Mouse (Mus musculus) cortical plate, adult 2 months (tissue): Measurements from ENCODE around the gene Bcr. TPM values are rescaled to one million over a fixed set of nuclear protein-coding genes. Genes with fewer than 3 reads are reported as not detected.

Experiments
- H3K27ac ChIP-seq: fragments of 200-500 bp; 2 replicates; pipeline ENCODE4 v1.5.1; 2012; ENCODE audit warnings: low read length, control low read depth, inconsistent platforms; ENCODE audit not compliant: insufficient read depth
- H3K4me1 ChIP-seq: fragments of 200-500 bp; 2 replicates; pipeline ENCODE4 v1.6.1; 2011; ENCODE audit warnings: low read length; ENCODE audit not compliant: control insufficient read depth, insufficient read depth
- H3K4me3 ChIP-seq: fragments of 200-500 bp; 2 replicates; pipeline ENCODE4 v1.5.1; 2011; ENCODE audit warnings: mild to moderate bottlenecking, low read length, control low read depth; ENCODE audit not compliant: insufficient read depth
- CTCF ChIP-seq: fragments of 200-500 bp; IDR thresholded peaks from 2 replicates; pipeline ENCODE4 v1.5.1; 2011; ENCODE audit warnings: mild to moderate bottlenecking, control low read depth, low read length; ENCODE audit not compliant: insufficient read depth; ENCODE audit errors: extremely low read depth
- POLR2A ChIP-seq: fragments of 200-500 bp; IDR thresholded peaks from 2 replicates; pipeline ENCODE4 v1.6.1; 2011; ENCODE audit warnings: mild to moderate bottlenecking, low read length, control low read depth; ENCODE audit not compliant: insufficient read depth; ENCODE audit errors: extremely low read depth
- polyA plus RNA-seq: library from polyadenylated mRNA; depleted of rRNA; stranded (reverse); fragments of >200 nt; gene quantifications from 2 replicates; pipeline ENCODE4 v1.2.3, GENCODE M21; 2012

Gene Bcr
- polyA plus RNA-seq, 1 experiment: 78.1 TPM

GRCm38 (mm10) chr10:75182151-75182774, 121.9 kb downstream of the Bcr start:
- Histone ChIP-seq H3K4me3 (no peak overlapping the region), H3K4me1 (no peaks in the 10 kb centered on the region), H3K27ac (no peak overlapping the region)
- no peak for TF ChIP-seq POLR2A
- peak; percentile 81 for TF ChIP-seq CTCF

GRCm38 (mm10) chr10:75184826-75185225, 124.4 kb downstream of the Bcr start:
- TF ChIP-seq POLR2A: no peak
- no peak for TF ChIP-seq CTCF
- no peaks in the 10 kb centered on the region for H3K4me1 ChIP-seq
- H3K27ac ChIP-seq: no peak overlapping the region
- H3K4me3 ChIP-seq: no peak overlapping the region

- no peak for TF ChIP-seq POLR2A
- no peak for TF ChIP-seq CTCF
- H3K27ac ChIP-seq: no peak overlapping the region
- no peaks in the 10 kb centered on the region for H3K4me1 ChIP-seq
- no peak overlapping the region for H3K4me3 ChIP-seq
These were observed 126.2 kb downstream of the Bcr start for GRCm38 (mm10) chr10:75186551-75186950.

GRCm38 (mm10) chr10:75187366-75188056, 127.1 kb downstream of the Bcr start:
- TF ChIP-seq CTCF: no peak
- no peak for TF ChIP-seq POLR2A
- H3K4me3 ChIP-seq: no peak overlapping the region
- H3K27ac ChIP-seq: no peak overlapping the region
- H3K4me1 ChIP-seq: no peaks in the 10 kb centered on the region

- Histone ChIP-seq H3K4me1 (no peaks in the 10 kb centered on the region), H3K4me3 (no peak overlapping the region), H3K27ac (no peak overlapping the region)
- no peak for TF ChIP-seq POLR2A
These were observed 131.3 kb downstream of the Bcr start for GRCm38 (mm10) chr10:75191647-75192046.

- Histone ChIP-seq H3K4me3 (no peak overlapping the region), H3K27ac (no peak overlapping the region), H3K4me1 (no peaks in the 10 kb centered on the region)
- TF ChIP-seq POLR2A (no peak), CTCF (no peak)
These were observed 137.4 kb downstream of the Bcr start for GRCm38 (mm10) chr10:75197817-75198216.

- TF ChIP-seq POLR2A (no peak), CTCF (no peak)
- no peaks in the 10 kb centered on the region for H3K4me1 ChIP-seq
These were observed 140.3 kb downstream of the Bcr start for GRCm38 (mm10) chr10:75200733-75201132.

GRCm38 (mm10) chr10:75206192-75206591, 145.8 kb downstream of the Bcr start:
- H3K4me3 ChIP-seq: no peak overlapping the region
- H3K4me1 ChIP-seq: no peaks in the 10 kb centered on the region
- TF ChIP-seq POLR2A: no peak
- no peak for TF ChIP-seq CTCF
- H3K27ac ChIP-seq: no peak overlapping the region

More at GRCm38 (mm10) chr10:75200733-75201132, 140.3 kb downstream of the Bcr start:
- no peak overlapping the region for H3K4me3 ChIP-seq
- no peak overlapping the region for H3K27ac ChIP-seq

- H3K27ac ChIP-seq: no peak overlapping the region
- H3K4me1 ChIP-seq: no peaks in the 10 kb centered on the region; the same call in 1 of the 2 replicates
- no peak overlapping the region for H3K4me3 ChIP-seq
- no peak for TF ChIP-seq CTCF
- no peak for TF ChIP-seq POLR2A
These were observed 150.4 kb downstream of the Bcr start for GRCm38 (mm10) chr10:75210841-75211240.

GRCm38 (mm10) chr10:75211807-75212645, 151.6 kb downstream of the Bcr start, which contains the start of gene Specc1l:
Gene Specc1l, plus strand, starts transcription at chr10:75212073.
- TF ChIP-seq POLR2A (peak; percentile 98), CTCF (no peak)
- peak within 1 kb of the TSS; percentile 93 for H3K27ac ChIP-seq
- peak within 1 kb of the TSS; percentile 97 for H3K4me3 ChIP-seq
- no peaks in the 10 kb centered on the region; the same call in 1 of the 2 replicates for H3K4me1 ChIP-seq
